Mouse (Mus musculus): ENCODE data around the gene Stac3. TPM values are rescaled to one million over a fixed set of nuclear protein-coding genes. Genes with fewer than 3 reads are reported as not detected.

Stac3 gene
- polyA plus RNA-seq, 1 experiment from 2014 or later: 0.48 TPM

- H3K4me3 ChIP-seq (ENCODE audit: low read depth, low read length): no peak overlapping the region
- no peak overlapping the region for H3K4me2 ChIP-seq (replicated peaks; ENCODE audit: low read depth, low read length)
- no peaks in the 10 kb centered on the region for H3K27me3 ChIP-seq (ENCODE audit: control insufficient read depth, insufficient read depth, low read length)
- ATAC-seq (ENCODE audit: insufficient number of reproducible peaks, insufficient read depth, low FRiP score, low read depth): no peak
- no peaks in the 10 kb centered on the region for H3K4me1 ChIP-seq (ENCODE audit: control insufficient read depth, insufficient read depth, low read length)
- no peak overlapping the region for H3K27ac ChIP-seq (ENCODE audit: low read length)
- no peaks in the 10 kb centered on the region for H3K9me3 ChIP-seq (ENCODE audit: control insufficient read depth, low read depth, low read length)
- H3K9ac ChIP-seq (replicated peaks; ENCODE audit: low read depth, low read length): no peak overlapping the region
- WGBS: 76% methylated on average over 5 of the region's 5 CpGs
- peaks cover 50% of the 10 kb centered on the region for H3K36me3 ChIP-seq (ENCODE audit: control insufficient read depth, insufficient read depth, low read length)
These were observed 2.0 kb upstream of the Stac3 start for GRCm38 (mm10) chr10:127499516-127499915.

GRCm38 (mm10) chr10:127500042-127500441 lies 1.4 kb upstream of the Stac3 start:
- Histone ChIP-seq H3K9me3 (ENCODE audit: control insufficient read depth, low read depth, low read length) (no peaks in the 10 kb centered on the region), H3K4me1 (ENCODE audit: control insufficient read depth, insufficient read depth, low read length) (no peaks in the 10 kb centered on the region), H3K4me3 (ENCODE audit: low read depth, low read length) (no peak overlapping the region), H3K27me3 (ENCODE audit: control insufficient read depth, insufficient read depth, low read length) (no peaks in the 10 kb centered on the region), H3K27ac (ENCODE audit: low read length) (no peak overlapping the region), H3K9ac (replicated peaks; ENCODE audit: low read depth, low read length) (no peak overlapping the region), H3K36me3 (ENCODE audit: control insufficient read depth, insufficient read depth, low read length) (peaks cover 46% of the 10 kb centered on the region), H3K4me2 (replicated peaks; ENCODE audit: low read depth, low read length) (no peak overlapping the region)
- 78% methylated on average over 4 of the region's 4 CpGs for WGBS
- ATAC-seq (ENCODE audit: insufficient number of reproducible peaks, insufficient read depth, low FRiP score, low read depth): no peak

- 5% methylated on average over 15 of the region's 15 CpGs for WGBS
- no peaks in the 10 kb centered on the region for H3K36me3 ChIP-seq (ENCODE audit: control insufficient read depth, insufficient read depth, low read length)
- H3K4me2 ChIP-seq (replicated peaks; ENCODE audit: low read depth, low read length): peak overlapping the region; percentile 62; the same call in 1 of the 2 replicates
- peaks cover 21% of the 10 kb centered on the region for H3K27me3 ChIP-seq (ENCODE audit: control insufficient read depth, insufficient read depth, low read length)
- H3K4me1 ChIP-seq (ENCODE audit: control insufficient read depth, insufficient read depth, low read length): peaks cover 11% of the 10 kb centered on the region; the same call in 1 of the 2 replicates
- no peak overlapping the region for H3K27ac ChIP-seq (ENCODE audit: low read length)
- H3K9ac ChIP-seq (replicated peaks; ENCODE audit: low read depth, low read length): no peak overlapping the region
- H3K4me3 ChIP-seq (ENCODE audit: low read depth, low read length): no peak overlapping the region
- H3K9me3 ChIP-seq (ENCODE audit: control insufficient read depth, low read depth, low read length): no peaks in the 10 kb centered on the region
- no peak; the same call in 1 of the 2 replicates for ATAC-seq (ENCODE audit: insufficient number of reproducible peaks, insufficient read depth, low FRiP score, low read depth)
These were observed 6.8 kb downstream of the Stac3 start for GRCm38 (mm10) chr10:127508239-127508638.

- no peaks in the 10 kb centered on the region for H3K9me3 ChIP-seq (ENCODE audit: control insufficient read depth, low read depth, low read length)
- H3K4me3 ChIP-seq (ENCODE audit: low read depth, low read length): peak overlapping the region; percentile 29
- no peak overlapping the region for H3K27ac ChIP-seq (ENCODE audit: low read length)
- peak; percentile 44 for ATAC-seq (ENCODE audit: insufficient number of reproducible peaks, insufficient read depth, low FRiP score, low read depth)
- peaks cover 21% of the 10 kb centered on the region for H3K27me3 ChIP-seq (ENCODE audit: control insufficient read depth, insufficient read depth, low read length)
- H3K4me1 ChIP-seq (ENCODE audit: control insufficient read depth, insufficient read depth, low read length): peaks cover 17% of the 10 kb centered on the region; the same call in 1 of the 2 replicates
- WGBS: 1% methylated on average over 35 of the region's 35 CpGs
- peak overlapping the region; percentile 62 for H3K4me2 ChIP-seq (replicated peaks; ENCODE audit: low read depth, low read length)
- H3K36me3 ChIP-seq (ENCODE audit: control insufficient read depth, insufficient read depth, low read length): no peaks in the 10 kb centered on the region
- no peak overlapping the region for H3K9ac ChIP-seq (replicated peaks; ENCODE audit: low read depth, low read length)
These were observed 7.8 kb downstream of the Stac3 start for GRCm38 (mm10) chr10:127509051-127509836.

GRCm38 (mm10) chr10:127509837-127510701 lies 8.6 kb downstream of the Stac3 start:
- H3K9ac ChIP-seq (replicated peaks; ENCODE audit: low read depth, low read length): no peak overlapping the region
- H3K27me3 ChIP-seq (ENCODE audit: control insufficient read depth, insufficient read depth, low read length): peaks cover 24% of the 10 kb centered on the region
- 0 out of 2 replicates have a peak overlapping the region, but pooled peaks have one; percentile 6 for H3K27ac ChIP-seq (ENCODE audit: low read length)
- no peak for ATAC-seq (ENCODE audit: insufficient number of reproducible peaks, insufficient read depth, low FRiP score, low read depth)
- 17% methylated on average over 17 of the region's 17 CpGs for WGBS
- H3K4me2 ChIP-seq (replicated peaks; ENCODE audit: low read depth, low read length): peak overlapping the region; percentile 62; the same call in 1 of the 2 replicates
- no peaks in the 10 kb centered on the region for H3K9me3 ChIP-seq (ENCODE audit: control insufficient read depth, low read depth, low read length)
- H3K36me3 ChIP-seq (ENCODE audit: control insufficient read depth, insufficient read depth, low read length): no peaks in the 10 kb centered on the region
- peaks cover 21% of the 10 kb centered on the region; the same call in 1 of the 2 replicates for H3K4me1 ChIP-seq (ENCODE audit: control insufficient read depth, insufficient read depth, low read length)
- H3K4me3 ChIP-seq (ENCODE audit: low read depth, low read length): no peak overlapping the region

- no peak for ATAC-seq (ENCODE audit: insufficient number of reproducible peaks, insufficient read depth, low FRiP score, low read depth)
These were observed 9.6 kb downstream of the Stac3 start for GRCm38 (mm10) chr10:127510895-127511617.

GRCm38 (mm10) chr10:127511634-127512306 lies 10.3 kb downstream of the Stac3 start:
- no peak overlapping the region; the same call in 1 of the 2 replicates for H3K9ac ChIP-seq (replicated peaks; ENCODE audit: low read depth, low read length)
- WGBS: under 1% methylated on average over 45 of the region's 46 CpGs
- no peaks in the 10 kb centered on the region for H3K9me3 ChIP-seq (ENCODE audit: control insufficient read depth, low read depth, low read length)
- peaks cover 32% of the 10 kb centered on the region for H3K27me3 ChIP-seq (ENCODE audit: control insufficient read depth, insufficient read depth, low read length)
- H3K36me3 ChIP-seq (ENCODE audit: control insufficient read depth, insufficient read depth, low read length): no peaks in the 10 kb centered on the region
- H3K27ac ChIP-seq (ENCODE audit: low read length): no peak overlapping the region
- H3K4me1 ChIP-seq (ENCODE audit: control insufficient read depth, insufficient read depth, low read length): peaks cover 26% of the 10 kb centered on the region; the same call in 1 of the 2 replicates
- no peak for ATAC-seq (ENCODE audit: insufficient number of reproducible peaks, insufficient read depth, low FRiP score, low read depth)
- peak overlapping the region; percentile 64 for H3K4me2 ChIP-seq (replicated peaks; ENCODE audit: low read depth, low read length)
- peak overlapping the region; percentile 31 for H3K4me3 ChIP-seq (ENCODE audit: low read depth, low read length)

More at GRCm38 (mm10) chr10:127510895-127511617, 9.6 kb downstream of the Stac3 start:
- Histone ChIP-seq H3K4me3 (ENCODE audit: low read depth, low read length) (peak overlapping the region; percentile 31), H3K4me1 (ENCODE audit: control insufficient read depth, insufficient read depth, low read length) (peaks cover 21% of the 10 kb centered on the region; the same call in 1 of the 2 replicates), H3K36me3 (ENCODE audit: control insufficient read depth, insufficient read depth, low read length) (no peaks in the 10 kb centered on the region), H3K9ac (replicated peaks; ENCODE audit: low read depth, low read length) (no peak overlapping the region), H3K27ac (ENCODE audit: low read length) (0 out of 2 replicates have a peak overlapping the region, but pooled peaks have one; percentile 6), H3K9me3 (ENCODE audit: control insufficient read depth, low read depth, low read length) (no peaks in the 10 kb centered on the region), H3K27me3 (ENCODE audit: control insufficient read depth, insufficient read depth, low read length) (peaks cover 32% of the 10 kb centered on the region), H3K4me2 (replicated peaks; ENCODE audit: low read depth, low read length) (peak overlapping the region; percentile 64)
- 11% methylated on average over 11 of the region's 11 CpGs for WGBS

Data from stomach, embryonic 14.5 days (tissue).